Mouse (Mus musculus): ENCODE results near the gene Siah3. TPM values are rescaled to one million over a fixed set of nuclear protein-coding genes. Genes with fewer than 3 reads are reported as not detected.

Gene Siah3
- polyA plus RNA-seq, 1 experiment from 2014 or later: not detected

DNA sequence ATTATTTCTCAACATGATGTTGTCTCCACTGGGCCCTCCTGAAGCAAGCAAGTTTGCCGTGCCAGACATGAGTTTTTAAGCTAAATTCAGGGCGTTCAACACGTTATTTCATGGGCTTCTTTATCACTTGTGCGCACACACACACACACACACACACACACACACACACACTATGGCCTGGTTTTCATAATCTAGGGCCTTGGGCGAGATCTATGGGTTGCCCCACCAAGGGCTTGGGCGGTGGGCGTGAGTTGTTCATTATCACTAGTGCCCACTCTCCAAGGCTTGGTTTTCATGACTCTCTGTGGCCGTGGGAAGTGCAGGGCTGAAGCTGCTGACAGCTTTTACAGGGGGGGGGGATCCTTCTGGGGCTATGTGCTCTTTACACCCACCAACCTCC is 63.9 kb downstream of the Siah3 start:
- Histone ChIP-seq H3K9me3 (ENCODE audit: control insufficient read depth, low read length) (no peaks in the 10 kb centered on the region), H3K4me1 (ENCODE audit: control insufficient read depth in 2 of 2, insufficient read depth in 2 of 2, low read length in 2 of 2) (peaks cover 0 to 5% of the 10 kb centered on the region in 2 experiments; a peak in 2 of 4 replicates), H3K27ac (replicated peaks in 1 of 2; ENCODE audit: control insufficient read depth in 1 of 2, insufficient read depth in 1 of 2, low read depth in 2 of 2, low read length in 2 of 2) (no peak overlapping the region), H3K27me3 (ENCODE audit: control insufficient read depth, insufficient read depth, low read length) (peaks cover 5% of the 10 kb centered on the region; the same call in 1 of the 2 replicates), H3K4me3 (ENCODE audit: control insufficient read depth in 1 of 2, insufficient read depth in 1 of 2, low read depth in 1 of 2, low read length in 2 of 2) (no peak overlapping the region), H3K36me3 (ENCODE audit: control insufficient read depth, insufficient read depth, low read length) (no peaks in the 10 kb centered on the region), H3K4me2 (ENCODE audit: low read length) (no peak overlapping the region), H3K9ac (ENCODE audit: low read length) (no peak overlapping the region)
- ATAC-seq (ENCODE audit: insufficient number of reproducible peaks, insufficient read depth, low FRiP score, low read depth): no peak
- WGBS: 52% methylated on average over 8 of the region's 8 CpGs

DNA sequence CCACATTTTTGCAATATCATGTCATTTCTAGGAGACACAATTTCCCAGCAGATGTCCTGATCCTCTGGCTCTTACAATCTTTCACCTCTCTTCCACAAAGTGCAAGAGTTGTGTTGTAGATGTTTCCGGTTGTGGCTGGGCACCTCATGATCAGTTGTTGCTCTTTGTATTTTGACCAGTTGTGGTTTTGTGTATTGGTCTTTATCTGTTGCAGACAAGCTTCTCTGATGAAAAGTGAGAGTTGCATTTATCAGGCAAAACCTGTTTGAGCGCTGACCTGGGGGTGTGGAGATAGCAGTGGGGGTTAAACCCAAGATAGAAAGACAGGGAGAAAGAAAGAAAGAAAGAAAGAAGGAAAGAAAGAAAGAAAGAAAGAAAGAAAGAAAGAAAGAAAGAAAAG is 68.9 kb downstream of the Siah3 start:
- no peaks in the 10 kb centered on the region for H3K27me3 ChIP-seq (ENCODE audit: control insufficient read depth, insufficient read depth, low read length)
- ATAC-seq (ENCODE audit: insufficient number of reproducible peaks, insufficient read depth, low FRiP score, low read depth): no peak
- H3K4me3 ChIP-seq (ENCODE audit: control insufficient read depth in 1 of 2, insufficient read depth in 1 of 2, low read depth in 1 of 2, low read length in 2 of 2): no peak overlapping the region
- peaks cover 9% of the 10 kb centered on the region in 2 experiments; a peak in 3 of 4 replicates for H3K4me1 ChIP-seq (ENCODE audit: control insufficient read depth in 2 of 2, insufficient read depth in 2 of 2, low read length in 2 of 2)
- H3K27ac ChIP-seq (replicated peaks in 1 of 2; ENCODE audit: control insufficient read depth in 1 of 2, insufficient read depth in 1 of 2, low read depth in 2 of 2, low read length in 2 of 2): no peak overlapping the region
- H3K36me3 ChIP-seq (ENCODE audit: control insufficient read depth, insufficient read depth, low read length): no peaks in the 10 kb centered on the region
- no peak overlapping the region for H3K4me2 ChIP-seq (ENCODE audit: low read length)
- 70% methylated on average over 2 of the region's 2 CpGs for WGBS
- no peaks in the 10 kb centered on the region for H3K9me3 ChIP-seq (ENCODE audit: control insufficient read depth, low read length)
- H3K9ac ChIP-seq (ENCODE audit: low read length): no peak overlapping the region

DNA sequence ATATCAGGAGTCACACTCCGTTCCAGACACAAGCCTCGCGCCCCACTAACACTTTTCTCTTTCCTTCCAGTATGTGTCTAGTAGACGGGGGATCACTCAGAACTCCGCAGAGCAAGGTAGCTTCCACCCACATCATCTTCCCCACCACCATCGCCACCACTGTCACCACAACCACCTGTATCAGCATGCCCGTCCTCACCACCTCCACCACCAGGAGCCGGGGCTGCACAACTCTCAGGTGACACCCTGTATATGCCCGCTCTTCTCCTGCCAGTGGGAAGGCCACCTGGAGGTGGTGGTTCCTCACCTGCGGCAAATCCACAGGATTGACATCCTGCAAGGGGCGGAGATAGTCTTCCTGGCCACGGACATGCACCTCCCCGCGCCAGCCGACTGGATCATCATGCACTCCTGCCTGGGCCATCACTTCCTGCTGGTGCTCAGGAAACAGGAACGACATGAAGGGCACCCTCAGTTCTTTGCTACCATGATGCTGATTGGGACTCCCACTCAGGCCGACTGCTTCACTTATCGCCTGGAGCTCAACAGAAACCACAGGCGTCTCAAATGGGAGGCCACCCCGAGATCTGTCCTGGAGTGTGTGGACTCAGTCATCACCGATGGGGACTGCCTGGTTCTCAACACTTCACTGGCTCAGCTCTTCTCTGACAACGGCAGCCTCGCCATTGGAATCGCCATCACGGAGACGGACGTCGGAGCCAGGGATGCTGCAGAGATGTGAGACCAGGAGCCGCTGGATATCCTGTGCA is 69.8 kb downstream of the Siah3 start:
- H3K27me3 ChIP-seq (ENCODE audit: control insufficient read depth, insufficient read depth, low read length): no peaks in the 10 kb centered on the region
- no peak overlapping the region for H3K27ac ChIP-seq (replicated peaks in 1 of 2; ENCODE audit: control insufficient read depth in 1 of 2, insufficient read depth in 1 of 2, low read depth in 2 of 2, low read length in 2 of 2)
- no peaks in the 10 kb centered on the region for H3K36me3 ChIP-seq (ENCODE audit: control insufficient read depth, insufficient read depth, low read length)
- H3K9ac ChIP-seq (ENCODE audit: low read length): no peak overlapping the region
- 78% methylated on average over 29 of the region's 29 CpGs for WGBS
- H3K4me2 ChIP-seq (ENCODE audit: low read length): no peak overlapping the region
- H3K9me3 ChIP-seq (ENCODE audit: control insufficient read depth, low read length): no peaks in the 10 kb centered on the region
- H3K4me3 ChIP-seq (ENCODE audit: control insufficient read depth in 1 of 2, insufficient read depth in 1 of 2, low read depth in 1 of 2, low read length in 2 of 2): no peak overlapping the region
- peaks cover 6 to 9% of the 10 kb centered on the region in 2 experiments; a peak in 3 of 4 replicates for H3K4me1 ChIP-seq (ENCODE audit: control insufficient read depth in 2 of 2, insufficient read depth in 2 of 2, low read length in 2 of 2)
- ATAC-seq (ENCODE audit: insufficient number of reproducible peaks, insufficient read depth, low FRiP score, low read depth): no peak

DNA sequence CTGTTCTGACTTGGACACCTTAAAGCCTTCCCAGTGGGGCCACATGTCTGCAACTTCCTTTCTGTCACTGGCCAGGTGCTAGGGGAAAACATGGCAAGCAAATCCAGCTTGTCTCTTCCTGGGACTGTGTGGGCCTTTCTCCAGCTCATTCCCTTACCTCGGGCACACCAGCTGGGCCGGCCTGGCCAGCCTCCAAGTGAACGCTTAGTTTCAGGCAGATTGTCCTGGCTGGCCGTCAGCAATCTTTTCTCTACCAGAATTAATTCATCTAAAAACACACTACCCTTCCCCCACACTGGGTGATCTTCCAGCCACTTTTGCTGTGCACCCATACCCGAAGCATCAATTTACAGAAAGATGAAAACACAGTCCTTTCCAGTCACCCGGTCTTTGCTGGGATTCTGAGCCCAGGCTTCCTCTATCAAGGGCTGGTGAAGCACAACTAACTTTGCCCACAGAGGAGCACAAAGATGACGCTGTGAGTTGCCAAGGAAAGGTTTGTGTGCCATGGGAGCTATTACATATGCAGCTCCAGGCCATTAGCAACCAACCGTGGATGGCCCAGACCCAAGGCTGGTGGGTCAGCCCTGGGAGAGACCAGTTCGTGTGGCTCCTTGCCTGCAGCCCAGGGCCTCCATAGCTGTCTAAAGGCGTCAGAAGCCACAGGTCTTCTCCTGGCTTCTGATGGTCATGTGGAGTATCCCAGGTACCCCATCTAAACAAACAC is 71.8 kb downstream of the Siah3 start:
- Histone ChIP-seq H3K4me1 (ENCODE audit: control insufficient read depth in 2 of 2, insufficient read depth in 2 of 2, low read length in 2 of 2) (peaks cover 8 to 15% of the 10 kb centered on the region in 2 experiments; a peak in 3 of 4 replicates), H3K27me3 (ENCODE audit: control insufficient read depth, insufficient read depth, low read length) (no peaks in the 10 kb centered on the region), H3K4me2 (ENCODE audit: low read length) (no peak overlapping the region), H3K4me3 (ENCODE audit: control insufficient read depth in 1 of 2, insufficient read depth in 1 of 2, low read depth in 1 of 2, low read length in 2 of 2) (no peak overlapping the region), H3K27ac (replicated peaks in 1 of 2; ENCODE audit: control insufficient read depth in 1 of 2, insufficient read depth in 1 of 2, low read depth in 2 of 2, low read length in 2 of 2) (0 out of 4 replicates have a peak overlapping the region, but pooled peaks of 1 of the 2 experiments have one; percentile 8), H3K36me3 (ENCODE audit: control insufficient read depth, insufficient read depth, low read length) (no peaks in the 10 kb centered on the region), H3K9ac (ENCODE audit: low read length) (no peak overlapping the region), H3K9me3 (ENCODE audit: control insufficient read depth, low read length) (no peaks in the 10 kb centered on the region)
- WGBS: 58% methylated on average over 10 of the region's 10 CpGs
- no peak for ATAC-seq (ENCODE audit: insufficient number of reproducible peaks, insufficient read depth, low FRiP score, low read depth)

DNA sequence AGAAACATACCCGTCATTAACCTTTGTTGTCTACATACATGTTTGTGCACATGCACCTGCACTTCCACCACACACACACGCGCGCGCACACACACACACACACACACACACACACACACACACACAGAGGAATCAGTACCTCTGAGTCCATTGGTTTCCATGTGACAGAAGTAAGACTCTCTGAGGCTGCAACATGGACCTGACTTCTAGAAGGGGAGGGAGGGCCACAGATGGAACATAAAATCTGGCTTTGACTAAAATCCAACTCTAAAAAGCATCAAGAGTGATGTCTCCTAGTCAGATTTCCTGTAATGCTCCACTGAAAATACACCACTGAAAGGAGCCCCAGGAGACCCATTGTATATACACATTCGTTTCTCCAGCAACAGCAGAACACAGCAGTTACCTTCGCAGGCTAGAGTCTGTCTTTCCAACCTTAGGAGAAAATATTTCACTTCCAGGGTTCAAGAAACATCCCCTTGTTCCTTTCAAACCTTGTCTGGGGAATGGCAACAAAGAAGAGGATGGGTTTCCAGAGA is 75.1 kb downstream of the Siah3 start:
- H3K4me3 ChIP-seq (ENCODE audit: control insufficient read depth in 1 of 2, insufficient read depth in 1 of 2, low read depth in 1 of 2, low read length in 2 of 2): no peak overlapping the region
- peaks cover 8 to 15% of the 10 kb centered on the region in 2 experiments; a peak in 3 of 4 replicates for H3K4me1 ChIP-seq (ENCODE audit: control insufficient read depth in 2 of 2, insufficient read depth in 2 of 2, low read length in 2 of 2)
- H3K27me3 ChIP-seq (ENCODE audit: control insufficient read depth, insufficient read depth, low read length): no peaks in the 10 kb centered on the region
- ATAC-seq (ENCODE audit: insufficient number of reproducible peaks, insufficient read depth, low FRiP score, low read depth): no peak
- no peaks in the 10 kb centered on the region for H3K9me3 ChIP-seq (ENCODE audit: control insufficient read depth, low read length)
- H3K4me2 ChIP-seq (ENCODE audit: low read length): no peak overlapping the region
- no peaks in the 10 kb centered on the region for H3K36me3 ChIP-seq (ENCODE audit: control insufficient read depth, insufficient read depth, low read length)
- WGBS: 90% methylated on average over 7 of the region's 7 CpGs
- H3K9ac ChIP-seq (ENCODE audit: low read length): no peak overlapping the region
- no peak overlapping the region for H3K27ac ChIP-seq (replicated peaks in 1 of 2; ENCODE audit: control insufficient read depth in 1 of 2, insufficient read depth in 1 of 2, low read depth in 2 of 2, low read length in 2 of 2)

DNA sequence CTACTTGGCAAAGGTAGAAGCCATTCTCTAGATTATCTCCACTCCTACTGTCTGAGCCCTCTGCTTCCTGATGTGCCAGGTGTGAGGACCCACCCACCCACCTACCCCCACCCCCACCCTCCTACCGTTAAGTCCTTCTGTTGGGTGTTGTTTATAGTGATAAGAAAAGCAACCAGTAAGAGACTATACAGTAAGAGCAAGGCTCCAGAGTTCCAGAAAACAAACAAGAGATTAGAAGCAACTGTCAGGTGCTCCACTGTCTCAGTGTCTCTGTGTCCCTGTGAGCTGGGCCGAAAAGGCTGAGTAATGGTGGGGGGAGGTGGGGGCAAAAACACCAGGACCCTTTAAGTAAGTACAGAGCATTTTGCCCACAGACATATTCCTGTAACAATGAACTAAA is 83.4 kb downstream of the Siah3 start:
- no peak overlapping the region for H3K9ac ChIP-seq (ENCODE audit: low read length)
- no peak overlapping the region for H3K4me2 ChIP-seq (ENCODE audit: low read length)
- H3K4me1 ChIP-seq (ENCODE audit: control insufficient read depth in 2 of 2, insufficient read depth in 2 of 2, low read length in 2 of 2): no peaks in the 10 kb centered on the region; a peak in 1 of 4 replicates
- no peaks in the 10 kb centered on the region for H3K36me3 ChIP-seq (ENCODE audit: control insufficient read depth, insufficient read depth, low read length)
- no peaks in the 10 kb centered on the region for H3K9me3 ChIP-seq (ENCODE audit: control insufficient read depth, low read length)
- H3K27ac ChIP-seq (replicated peaks in 1 of 2; ENCODE audit: control insufficient read depth in 1 of 2, insufficient read depth in 1 of 2, low read depth in 2 of 2, low read length in 2 of 2): no peak overlapping the region
- no peaks in the 10 kb centered on the region for H3K27me3 ChIP-seq (ENCODE audit: control insufficient read depth, insufficient read depth, low read length)
- no peak for ATAC-seq (ENCODE audit: insufficient number of reproducible peaks, insufficient read depth, low FRiP score, low read depth)
- 26% methylated on average over 2 of the region's 2 CpGs for WGBS
- no peak overlapping the region for H3K4me3 ChIP-seq (ENCODE audit: control insufficient read depth in 1 of 2, insufficient read depth in 1 of 2, low read depth in 1 of 2, low read length in 2 of 2)

DNA sequence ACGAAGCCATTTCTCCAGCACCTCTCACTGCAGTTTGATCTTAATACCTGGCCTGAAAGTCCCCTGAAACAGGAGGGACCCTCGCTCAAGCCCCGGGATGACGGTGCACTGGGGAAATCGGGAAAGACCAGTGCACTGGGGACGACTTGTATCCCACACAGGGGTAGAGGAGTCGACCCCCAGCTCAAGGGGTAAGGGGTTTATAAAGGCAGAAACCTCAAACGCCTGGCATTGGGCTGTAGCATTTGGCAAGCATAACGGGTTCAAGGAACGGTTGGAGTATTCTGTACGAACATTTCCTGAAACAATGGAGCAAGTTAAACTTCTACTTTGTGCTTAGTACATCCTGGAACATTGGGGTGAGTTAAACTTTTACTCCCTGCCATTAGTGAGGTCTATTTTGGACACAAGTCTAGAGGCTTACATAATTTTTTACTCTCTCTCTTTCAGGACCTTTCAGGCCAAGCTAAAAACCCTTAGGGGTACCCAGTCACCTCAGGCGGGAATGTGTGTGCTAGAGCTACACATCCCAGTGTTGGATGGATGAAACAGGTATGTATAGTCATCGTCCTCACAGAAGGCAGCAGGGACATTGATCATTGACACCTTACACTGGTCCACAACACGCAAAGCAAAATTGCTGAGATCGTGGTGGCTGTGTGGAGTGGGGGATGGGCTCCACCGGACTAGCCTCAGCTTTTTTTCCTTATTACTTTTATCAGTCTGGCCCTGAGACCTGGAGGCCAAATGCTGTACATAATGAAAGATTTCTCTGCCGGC is 84.6 kb downstream of the Siah3 start:
- Histone ChIP-seq H3K4me1 (ENCODE audit: control insufficient read depth in 2 of 2, insufficient read depth in 2 of 2, low read length in 2 of 2) (no peaks in the 10 kb centered on the region; a peak in 1 of 4 replicates), H3K9ac (ENCODE audit: low read length) (no peak overlapping the region), H3K4me2 (ENCODE audit: low read length) (no peak overlapping the region), H3K27ac (replicated peaks in 1 of 2; ENCODE audit: control insufficient read depth in 1 of 2, insufficient read depth in 1 of 2, low read depth in 2 of 2, low read length in 2 of 2) (no peak overlapping the region), H3K4me3 (ENCODE audit: control insufficient read depth in 1 of 2, insufficient read depth in 1 of 2, low read depth in 1 of 2, low read length in 2 of 2) (no peak overlapping the region), H3K9me3 (ENCODE audit: control insufficient read depth, low read length) (no peaks in the 10 kb centered on the region), H3K36me3 (ENCODE audit: control insufficient read depth, insufficient read depth, low read length) (no peaks in the 10 kb centered on the region), H3K27me3 (ENCODE audit: control insufficient read depth, insufficient read depth, low read length) (no peaks in the 10 kb centered on the region)
- WGBS: 69% methylated on average over 17 of the region's 17 CpGs
- ATAC-seq (ENCODE audit: insufficient number of reproducible peaks, insufficient read depth, low FRiP score, low read depth): no peak

Data from heart, embryonic 14.5 days (tissue).